Mouse (Mus musculus): ENCODE measurements around the gene Naxe. TPM values are rescaled to one million over a fixed set of nuclear protein-coding genes. Genes with fewer than 3 reads are reported as not detected.

Gene Naxe
- polyA plus RNA-seq (2015; fragmentation: Nextera tagmentation; extraction: Ambion mirVana), result 155 and 159 TPM in 2 replicates

DNA sequence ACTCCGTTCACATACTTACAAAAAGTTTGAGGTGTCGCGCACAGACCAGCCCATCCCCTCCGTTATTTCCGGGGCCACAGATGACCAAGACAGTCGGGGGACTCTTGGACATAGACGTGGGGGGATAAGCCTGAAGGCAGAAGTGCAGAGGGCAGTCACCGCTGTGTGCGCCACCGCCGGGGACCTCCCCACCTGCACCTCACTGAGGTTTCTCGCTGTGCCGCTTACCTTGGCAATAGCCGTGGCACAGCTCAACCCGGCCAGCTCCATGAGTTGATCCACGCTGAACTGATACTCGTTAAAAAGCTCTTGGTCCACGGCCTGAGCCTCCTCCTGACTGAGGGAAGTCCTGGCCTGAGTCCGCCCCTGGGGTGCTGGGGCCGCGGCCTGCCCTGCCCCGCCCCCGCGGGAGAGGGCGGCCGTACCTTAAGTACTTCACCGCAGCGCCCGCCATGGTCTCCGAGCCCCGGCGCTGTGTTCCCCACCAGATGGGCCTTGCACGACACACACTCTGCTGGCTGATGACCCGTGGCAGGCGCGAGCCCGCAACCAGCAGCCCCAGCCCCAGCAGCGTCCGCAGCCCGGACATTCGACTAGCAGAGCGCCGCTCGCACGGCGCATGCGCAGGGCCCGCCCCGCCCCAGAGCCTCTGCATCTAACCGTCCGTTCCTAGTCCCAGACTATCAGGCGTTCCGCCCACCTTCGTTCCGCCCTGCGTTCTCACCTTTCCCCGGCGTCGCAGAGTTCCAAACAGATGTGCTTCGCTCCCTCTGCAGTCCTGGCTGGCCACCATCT is at the start of gene Naxe:
Naxe (minus strand) TSS at position 594 of the 795 bp plus-strand sequence.
- H3K4me2 ChIP-seq, result peak within 1 kb of the TSS; percentile 87
- peak within 1 kb of the TSS; percentile 81 for H3K27ac ChIP-seq (replicated peaks)
- H3K9ac ChIP-seq (replicated peaks), result peak within 1 kb of the TSS; percentile 95
- H3K9me3 ChIP-seq (replicated peaks), result no peaks in the 10 kb centered on the region
- peaks cover 35% of the 10 kb centered on the region for H3K36me3 ChIP-seq
- 1% methylated on average over 60 of the region's 60 CpGs for WGBS
- ATAC-seq (ENCODE audit: low FRiP score), result peak; percentile 95
- H3K4me3 ChIP-seq (replicated peaks), result peak within 1 kb of the TSS; percentile 94
- H3K4me1 ChIP-seq, result peaks cover 22% of the 10 kb centered on the region
- H3K27me3 ChIP-seq (replicated peaks), result no peaks in the 10 kb centered on the region

- no peak overlapping the region for H3K27ac ChIP-seq (replicated peaks)
- ATAC-seq (ENCODE audit: low FRiP score), result no peak
- H3K9ac ChIP-seq (replicated peaks), result no peak overlapping the region
- H3K27me3 ChIP-seq (replicated peaks), result no peaks in the 10 kb centered on the region
- H3K4me3 ChIP-seq (replicated peaks), result no peak overlapping the region
- H3K4me2 ChIP-seq, result no peak overlapping the region
- WGBS, result 87% methylated on average over 4 of the region's 4 CpGs
- H3K4me1 ChIP-seq, result no peaks in the 10 kb centered on the region
- no peaks in the 10 kb centered on the region for H3K36me3 ChIP-seq
- no peaks in the 10 kb centered on the region for H3K9me3 ChIP-seq (replicated peaks)
These were observed 47.8 kb upstream of the Naxe start for GRCm38 (mm10) chr3:88106126-88106525.

- Histone ChIP-seq H3K27ac (replicated peaks) (no peak overlapping the region), H3K36me3 (no peaks in the 10 kb centered on the region), H3K4me3 (replicated peaks) (no peak overlapping the region), H3K27me3 (replicated peaks) (no peaks in the 10 kb centered on the region), H3K9ac (replicated peaks) (no peak overlapping the region), H3K9me3 (replicated peaks) (no peaks in the 10 kb centered on the region), H3K4me1 (no peaks in the 10 kb centered on the region), H3K4me2 (no peak overlapping the region)
- no peak for ATAC-seq (ENCODE audit: low FRiP score)
- WGBS, result 82% methylated on average over 6 of the region's 6 CpGs
These were observed 44.3 kb upstream of the Naxe start for GRCm38 (mm10) chr3:88102611-88103010.

GRCm38 (mm10) chr3:88102196-88102595 is 43.9 kb upstream of the Naxe start:
- H3K36me3 ChIP-seq, result no peaks in the 10 kb centered on the region
- H3K9me3 ChIP-seq (replicated peaks), result no peaks in the 10 kb centered on the region
- no peak overlapping the region for H3K9ac ChIP-seq (replicated peaks)
- H3K27me3 ChIP-seq (replicated peaks), result no peaks in the 10 kb centered on the region
- no peak overlapping the region for H3K4me3 ChIP-seq (replicated peaks)
- H3K27ac ChIP-seq (replicated peaks), result no peak overlapping the region
- ATAC-seq (ENCODE audit: low FRiP score), result no peak
- WGBS, result 90% methylated on average over 6 of the region's 6 CpGs
- H3K4me2 ChIP-seq, result no peak overlapping the region
- H3K4me1 ChIP-seq, result no peaks in the 10 kb centered on the region

GRCm38 (mm10) chr3:88101736-88102135 is 43.4 kb upstream of the Naxe start:
- Histone ChIP-seq H3K4me2 (no peak overlapping the region), H3K27ac (replicated peaks) (no peak overlapping the region), H3K27me3 (replicated peaks) (no peaks in the 10 kb centered on the region), H3K4me1 (no peaks in the 10 kb centered on the region), H3K9me3 (replicated peaks) (no peaks in the 10 kb centered on the region), H3K9ac (replicated peaks) (no peak overlapping the region), H3K36me3 (no peaks in the 10 kb centered on the region), H3K4me3 (replicated peaks) (no peak overlapping the region)
- no peak for ATAC-seq (ENCODE audit: low FRiP score)
- 96% methylated on average over 7 of the region's 7 CpGs for WGBS

DNA sequence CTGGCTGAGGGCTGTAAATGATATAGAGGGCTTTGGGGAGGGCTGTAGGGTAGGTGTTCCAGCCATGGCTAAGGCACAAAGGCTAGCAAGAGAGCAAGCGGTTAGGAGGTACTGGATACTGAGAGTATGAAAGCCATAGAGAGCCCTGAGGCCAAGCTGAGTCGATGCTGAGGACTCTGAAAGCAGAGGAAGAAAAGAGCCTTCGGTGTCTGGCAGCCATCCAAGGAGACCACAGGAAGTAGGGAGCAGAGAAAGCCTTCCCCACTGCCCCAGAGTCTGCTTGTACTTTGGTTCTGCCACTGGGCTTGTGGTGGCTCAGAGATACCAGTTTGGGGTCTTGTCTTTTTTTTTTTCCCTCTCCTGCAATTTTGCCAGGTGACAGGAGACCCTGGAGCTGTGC is 42.0 kb upstream of the Naxe start:
- no peak for ATAC-seq (ENCODE audit: low FRiP score)
- Histone ChIP-seq H3K27me3 (replicated peaks) (no peaks in the 10 kb centered on the region), H3K36me3 (no peaks in the 10 kb centered on the region), H3K27ac (replicated peaks) (0 out of 2 replicates have a peak overlapping the region, but pooled peaks have one; percentile 13), H3K4me3 (replicated peaks) (no peak overlapping the region), H3K4me1 (no peaks in the 10 kb centered on the region), H3K9ac (replicated peaks) (no peak overlapping the region), H3K9me3 (replicated peaks) (no peaks in the 10 kb centered on the region), H3K4me2 (no peak overlapping the region)
- 79% methylated on average over 3 of the region's 3 CpGs for WGBS

DNA sequence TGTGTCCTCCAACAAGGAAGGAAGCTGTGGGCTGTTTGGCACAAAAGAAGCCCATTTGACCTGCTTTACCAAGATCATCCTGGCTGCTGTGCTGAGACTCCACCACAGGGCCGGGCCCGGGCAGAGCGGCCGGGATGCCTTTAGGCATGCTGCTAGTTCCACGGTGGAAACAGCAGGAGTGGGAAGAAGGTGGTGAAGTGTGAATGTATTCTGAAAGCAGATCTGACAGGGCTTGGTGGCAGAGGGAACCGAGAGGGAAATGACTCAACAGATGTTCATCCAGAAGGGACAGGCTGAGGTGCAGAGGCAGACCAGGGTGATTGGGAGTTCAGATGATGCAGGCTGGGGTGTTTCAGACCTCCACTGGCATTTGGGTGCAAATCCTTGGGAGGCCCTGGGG is 39.4 kb upstream of the Naxe start:
- H3K4me1 ChIP-seq, result peaks cover 6% of the 10 kb centered on the region
- WGBS, result 88% methylated on average over 6 of the region's 6 CpGs
- no peak overlapping the region for H3K27ac ChIP-seq (replicated peaks)
- ATAC-seq (ENCODE audit: low FRiP score), result no peak
- H3K4me2 ChIP-seq, result no peak overlapping the region
- no peak overlapping the region for H3K9ac ChIP-seq (replicated peaks)
- H3K9me3 ChIP-seq (replicated peaks), result no peaks in the 10 kb centered on the region
- no peaks in the 10 kb centered on the region for H3K27me3 ChIP-seq (replicated peaks)
- H3K36me3 ChIP-seq, result no peaks in the 10 kb centered on the region
- H3K4me3 ChIP-seq (replicated peaks), result no peak overlapping the region

- no peak for ATAC-seq (ENCODE audit: low FRiP score)
- H3K27ac ChIP-seq (replicated peaks), result no peak overlapping the region
- no peak overlapping the region for H3K4me3 ChIP-seq (replicated peaks)
- no peaks in the 10 kb centered on the region for H3K36me3 ChIP-seq
- no peak overlapping the region for H3K4me2 ChIP-seq
- no peak overlapping the region for H3K9ac ChIP-seq (replicated peaks)
- WGBS, result 75% methylated on average over 5 of the region's 5 CpGs
- H3K9me3 ChIP-seq (replicated peaks), result no peaks in the 10 kb centered on the region
- H3K4me1 ChIP-seq, result peaks cover 6% of the 10 kb centered on the region
- H3K27me3 ChIP-seq (replicated peaks), result no peaks in the 10 kb centered on the region
These were observed 35.8 kb upstream of the Naxe start for GRCm38 (mm10) chr3:88094126-88094525.

DNA sequence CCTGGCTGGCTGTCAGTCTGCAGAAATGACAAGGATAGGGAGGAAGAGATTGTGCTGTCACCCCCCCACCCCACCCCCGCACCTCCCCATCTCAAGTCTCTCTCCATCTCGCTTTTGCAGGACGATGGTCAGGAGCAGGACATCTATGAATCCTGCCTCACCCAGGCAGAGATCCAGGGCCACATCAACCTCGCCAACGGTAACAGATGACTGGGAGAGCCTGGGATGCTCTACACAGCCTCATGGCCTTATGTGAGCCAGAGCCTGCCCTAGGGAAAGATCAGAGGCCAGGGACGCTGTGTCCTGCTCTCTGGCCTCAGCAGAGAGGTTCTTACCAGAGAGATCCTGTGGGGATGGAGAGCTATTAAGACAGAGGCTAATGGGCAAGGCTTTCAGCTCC is 32.3 kb upstream of the Naxe start:
- WGBS, result 95% methylated on average over 6 of the region's 6 CpGs
- no peaks in the 10 kb centered on the region for H3K9me3 ChIP-seq (replicated peaks)
- no peak overlapping the region for H3K4me3 ChIP-seq (replicated peaks)
- H3K27me3 ChIP-seq (replicated peaks), result no peaks in the 10 kb centered on the region
- ATAC-seq (ENCODE audit: low FRiP score), result no peak
- no peak overlapping the region for H3K4me2 ChIP-seq
- no peaks in the 10 kb centered on the region for H3K36me3 ChIP-seq
- no peak overlapping the region for H3K9ac ChIP-seq (replicated peaks)
- H3K4me1 ChIP-seq, result peaks cover 6% of the 10 kb centered on the region
- no peak overlapping the region for H3K27ac ChIP-seq (replicated peaks)

- H3K9ac ChIP-seq (replicated peaks), result no peak overlapping the region
- H3K4me3 ChIP-seq (replicated peaks), result no peak overlapping the region
- H3K4me1 ChIP-seq, result peaks cover 6% of the 10 kb centered on the region
- WGBS, result 94% methylated on average over 7 of the region's 7 CpGs
- no peaks in the 10 kb centered on the region for H3K36me3 ChIP-seq
- ATAC-seq (ENCODE audit: low FRiP score), result no peak
- no peaks in the 10 kb centered on the region for H3K9me3 ChIP-seq (replicated peaks)
- no peak overlapping the region for H3K27ac ChIP-seq (replicated peaks)
- no peaks in the 10 kb centered on the region for H3K27me3 ChIP-seq (replicated peaks)
- H3K4me2 ChIP-seq, result no peak overlapping the region
These were observed 31.8 kb upstream of the Naxe start for GRCm38 (mm10) chr3:88090106-88090505.

GRCm38 (mm10) chr3:88087688-88088087 is 29.4 kb upstream of the Naxe start:
- H3K9ac ChIP-seq (replicated peaks), result no peak overlapping the region
- 83% methylated on average over 1 of the region's 1 CpGs for WGBS
- H3K4me1 ChIP-seq, result peaks cover 3% of the 10 kb centered on the region; the same call in 1 of the 2 replicates
- no peak overlapping the region for H3K4me2 ChIP-seq
- H3K36me3 ChIP-seq, result no peaks in the 10 kb centered on the region
- H3K9me3 ChIP-seq (replicated peaks), result no peaks in the 10 kb centered on the region
- no peak for ATAC-seq (ENCODE audit: low FRiP score)
- H3K4me3 ChIP-seq (replicated peaks), result no peak overlapping the region
- no peak overlapping the region for H3K27ac ChIP-seq (replicated peaks)
- no peaks in the 10 kb centered on the region for H3K27me3 ChIP-seq (replicated peaks)

DNA sequence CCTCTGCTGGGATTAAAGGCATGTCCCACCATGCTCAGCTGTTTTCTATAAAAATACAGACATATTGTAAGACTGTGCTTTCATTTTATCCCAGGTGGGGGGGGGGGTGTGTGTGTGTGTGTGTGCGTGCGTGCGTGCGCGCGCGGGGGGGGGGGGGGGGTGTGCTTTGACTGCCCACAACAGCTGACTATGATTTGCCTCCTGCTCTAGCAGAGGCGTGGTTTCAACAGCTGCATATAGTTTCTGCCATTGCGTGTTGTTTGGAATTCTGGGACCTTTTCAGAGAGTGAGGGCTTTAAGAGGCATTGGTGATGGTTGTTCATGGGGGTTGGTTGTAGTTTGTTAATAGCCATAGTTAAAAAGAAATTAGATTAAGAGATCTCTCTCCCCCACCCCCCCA is 27.2 kb upstream of the Naxe start:
- peaks cover 16% of the 10 kb centered on the region for H3K4me1 ChIP-seq
- H3K4me3 ChIP-seq (replicated peaks), result no peak overlapping the region
- H3K27me3 ChIP-seq (replicated peaks), result no peaks in the 10 kb centered on the region
- H3K9ac ChIP-seq (replicated peaks), result no peak overlapping the region
- WGBS, result 92% methylated on average over 8 of the region's 9 CpGs
- H3K9me3 ChIP-seq (replicated peaks), result no peaks in the 10 kb centered on the region
- H3K4me2 ChIP-seq, result no peak overlapping the region
- no peak for ATAC-seq (ENCODE audit: low FRiP score)
- H3K36me3 ChIP-seq, result no peaks in the 10 kb centered on the region
- no peak overlapping the region for H3K27ac ChIP-seq (replicated peaks)

Measured in neural tube, embryonic 15.5 days (tissue).